Mouse (Mus musculus) midbrain, embryonic 16.5 days (tissue): ENCODE results near the gene Ccdc28a. TPM values are rescaled to one million over a fixed set of nuclear protein-coding genes. Genes with fewer than 3 reads are reported as not detected.

Source experiments
- ATAC-seq: fragments of 200-750 bp; cut with Nextera tagmentation; 2 replicates; pipeline ENCODE4 v1.8.0; 2017; ENCODE audit warnings: moderate TSS enrichment
- H3K27ac ChIP-seq: fragments of 300-500 bp; sonication (generic); 2 replicates; pipeline ENCODE4 v1.5.1; 2014; ENCODE audit warnings: mild to moderate bottlenecking, low read length, mixed read lengths
- H3K27me3 ChIP-seq: fragments of 300-500 bp; sonication (generic); 2 replicates; pipeline ENCODE4 v1.6.1; 2014; ENCODE audit warnings: low read depth, low read length, mixed read lengths; ENCODE audit not compliant: control insufficient read depth, insufficient read depth
- H3K36me3 ChIP-seq: fragments of 300-500 bp; sonication (generic); 2 replicates; pipeline ENCODE4 v1.6.1; 2014; ENCODE audit warnings: mild to moderate bottlenecking, low read length, moderate library complexity, mixed read lengths; ENCODE audit not compliant: control insufficient read depth, insufficient read depth
- H3K4me1 ChIP-seq: fragments of 300-500 bp; sonication (generic); 2 replicates; pipeline ENCODE4 v1.6.1; 2014; ENCODE audit warnings: mild to moderate bottlenecking, low read length, mixed read lengths; ENCODE audit not compliant: control insufficient read depth, insufficient read depth
- H3K4me2 ChIP-seq: fragments of 300-500 bp; sonication (generic); 2 replicates; pipeline ENCODE4 v1.6.1; 2014; ENCODE audit warnings: mild to moderate bottlenecking, low read length, mixed read lengths
- H3K4me3 ChIP-seq: fragments of 300-500 bp; sonication (generic); 2 replicates; pipeline ENCODE4 v1.5.1; 2014; ENCODE audit warnings: low read depth, mild to moderate bottlenecking, low read length, moderate library complexity, mixed read lengths
- H3K9ac ChIP-seq: fragments of 300-500 bp; sonication (generic); 2 replicates; pipeline ENCODE4 v1.6.1; 2014; ENCODE audit warnings: low read depth, low read length, mixed read lengths
- H3K9me3 ChIP-seq: fragments of 300-500 bp; sonication (generic); replicated peaks from 2 replicates; pipeline ENCODE4 v1.6.1; 2014; ENCODE audit warnings: mild to moderate bottlenecking, low read length, mixed read lengths; ENCODE audit not compliant: control insufficient read depth, poor library complexity, severe bottlenecking
- WGBS: fragments of 180-500 bp; shearing (Covaris S2); extraction: QIAGEN DNeasy Blood & Tissue Kit; methylation state at CpG from one replicate; pipeline ENCODE4 v1.1.7; 2014; 5-methylcytosine and 5-hydroxymethylcytosine counted together
- polyA plus RNA-seq: library from polyadenylated mRNA; unstranded; fragments of >200 nt; fragmentation: Nextera tagmentation; extraction: Ambion mirVana; gene quantifications from 2 replicates; pipeline ENCODE4 v1.2.1, GENCODE M21; 2015

The Ccdc28a gene
- polyA plus RNA-seq, 1 experiment from 2014 or later = 7.3 TPM

DNA sequence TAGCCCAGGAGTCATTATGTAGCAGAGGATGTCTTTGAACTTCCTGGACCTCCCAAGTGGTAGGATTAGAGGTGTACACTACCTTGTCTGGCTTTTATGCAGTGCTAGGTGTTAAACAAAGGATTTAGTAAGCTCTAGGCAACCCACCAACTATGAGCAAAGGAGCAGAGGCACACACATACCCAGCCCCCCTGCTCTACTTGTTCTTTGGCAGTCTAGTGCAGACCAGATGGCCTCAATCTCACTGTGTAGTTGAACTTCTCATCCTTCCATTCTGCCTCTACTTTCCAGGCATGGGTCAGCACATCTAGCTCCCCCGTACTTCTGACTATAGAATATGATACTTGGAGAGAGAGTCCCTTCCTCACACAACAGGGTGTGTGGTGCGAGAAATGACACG is 10.4 kb downstream of the Ccdc28a start:
- Histone ChIP-seq H3K27ac (no peak overlapping the region), H3K4me3 (no peak overlapping the region), H3K4me2 (no peak overlapping the region), H3K4me1 (no peaks in the 10 kb centered on the region), H3K36me3 (no peaks in the 10 kb centered on the region), H3K27me3 (no peaks in the 10 kb centered on the region), H3K9me3 (no peaks in the 10 kb centered on the region), H3K9ac (no peak overlapping the region)
- 96% methylated on average over 3 of the region's 3 CpGs for WGBS
- ATAC-seq = no peak

DNA sequence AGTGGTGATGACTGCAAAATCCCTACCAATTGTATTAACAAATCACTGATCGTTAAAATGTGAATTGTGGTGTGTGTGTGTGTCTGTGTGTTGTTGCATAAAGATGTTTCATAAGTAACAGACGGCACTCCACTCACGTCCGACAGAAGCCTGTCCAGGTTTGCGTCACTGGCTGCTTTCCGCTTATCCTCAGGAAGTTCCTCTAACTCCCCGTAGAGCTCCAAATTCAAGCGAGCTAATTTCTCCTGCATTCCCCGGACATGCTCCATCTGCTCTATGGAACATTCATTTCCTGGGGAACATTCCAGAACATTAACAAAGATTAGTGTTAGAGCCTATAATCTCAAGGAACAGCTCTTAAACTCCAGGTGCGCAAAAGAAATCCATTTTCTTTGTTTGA is 15.4 kb downstream of the Ccdc28a start:
- Histone ChIP-seq H3K36me3 (no peaks in the 10 kb centered on the region), H3K4me3 (no peak overlapping the region), H3K27ac (no peak overlapping the region), H3K27me3 (no peaks in the 10 kb centered on the region), H3K9ac (no peak overlapping the region), H3K4me1 (no peaks in the 10 kb centered on the region), H3K9me3 (no peaks in the 10 kb centered on the region), H3K4me2 (no peak overlapping the region)
- 92% methylated on average over 10 of the region's 10 CpGs for WGBS
- ATAC-seq = no peak

DNA sequence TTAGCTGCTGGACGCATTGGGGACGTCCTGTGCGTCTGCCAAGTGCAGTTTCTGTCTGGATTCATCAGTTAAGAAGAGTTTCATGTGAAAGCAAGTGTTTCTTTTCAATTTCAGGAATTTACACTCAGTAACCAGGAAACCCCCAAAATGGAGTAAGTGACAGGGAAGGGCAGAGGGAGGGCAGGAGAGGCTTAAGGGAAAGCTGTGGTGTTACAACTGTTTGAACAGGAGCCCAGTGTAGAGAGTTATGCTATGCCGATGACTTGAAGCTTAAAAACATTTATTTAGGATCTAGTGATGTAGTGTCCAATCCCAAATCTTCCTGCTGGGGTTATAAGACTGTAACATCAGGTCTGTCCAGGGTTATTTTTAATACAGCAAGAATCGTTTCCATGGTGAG is 20.7 kb downstream of the Ccdc28a start:
- Histone ChIP-seq H3K27ac (no peak overlapping the region), H3K4me3 (no peak overlapping the region), H3K27me3 (no peaks in the 10 kb centered on the region), H3K4me1 (no peaks in the 10 kb centered on the region), H3K9ac (no peak overlapping the region), H3K4me2 (no peak overlapping the region), H3K9me3 (no peaks in the 10 kb centered on the region), H3K36me3 (no peaks in the 10 kb centered on the region; the same call in 1 of the 2 replicates)
- ATAC-seq = no peak
- whole genome bisulfite sequencing = 80% methylated on average over 5 of the region's 5 CpGs

DNA sequence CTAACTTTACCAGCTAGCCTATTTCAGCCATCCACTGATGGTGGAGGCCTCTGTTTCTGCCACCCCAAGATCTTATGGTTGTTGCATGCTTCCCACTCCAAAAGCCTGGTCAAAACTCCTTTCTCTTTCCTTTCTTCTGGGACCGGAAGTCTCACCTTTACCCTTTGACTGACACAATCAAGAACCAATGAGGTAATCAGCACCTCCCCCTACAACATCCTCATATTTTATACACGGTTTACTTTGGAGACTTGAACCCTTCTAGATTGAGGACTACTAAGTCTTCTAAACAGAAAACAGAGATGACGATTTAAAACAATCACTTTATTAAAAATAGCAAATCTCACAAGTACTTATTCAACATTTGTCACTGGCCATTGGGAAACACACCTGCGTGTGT is 21.4 kb downstream of the Ccdc28a start:
- Histone ChIP-seq H3K9me3 (no peaks in the 10 kb centered on the region), H3K36me3 (no peaks in the 10 kb centered on the region; the same call in 1 of the 2 replicates), H3K27me3 (no peaks in the 10 kb centered on the region), H3K4me2 (no peak overlapping the region), H3K27ac (no peak overlapping the region), H3K4me3 (no peak overlapping the region), H3K9ac (no peak overlapping the region), H3K4me1 (no peaks in the 10 kb centered on the region)
- 81% methylated on average over 4 of the region's 4 CpGs for WGBS
- ATAC-seq = no peak

DNA sequence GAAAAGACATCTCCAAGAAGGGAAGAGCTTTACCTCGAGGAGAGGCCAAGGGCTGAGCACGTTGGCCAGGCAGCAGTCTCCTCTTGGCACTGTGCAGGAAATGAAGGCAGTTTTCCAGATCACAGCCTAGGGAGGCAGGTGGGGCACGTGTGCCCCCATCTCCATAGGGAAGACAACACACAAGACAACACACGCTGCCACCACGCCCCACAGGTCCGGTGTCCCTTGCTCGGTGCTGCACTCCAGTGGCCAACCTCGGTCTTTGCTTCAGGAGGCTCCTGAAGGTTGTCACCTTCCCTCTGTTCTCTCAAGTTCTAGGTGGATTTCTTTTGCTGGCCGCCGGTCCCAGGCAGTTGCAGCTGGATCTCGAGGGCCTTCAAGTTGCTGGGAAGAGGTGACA is 24.1 kb downstream of the Ccdc28a start, which contains the start of gene Ect2l:
Gene Ect2l, minus strand, starts transcription at position 165 of the 400 bp plus-strand sequence.
- H3K27me3 ChIP-seq = no peaks in the 10 kb centered on the region
- no peak within 1 kb of the TSS for H3K9ac ChIP-seq
- H3K4me2 ChIP-seq = peak within 1 kb of the TSS; percentile 26; the same call in 1 of the 2 replicates
- H3K4me1 ChIP-seq = no peaks in the 10 kb centered on the region
- WGBS = 14% methylated on average over 11 of the region's 11 CpGs
- no peak within 1 kb of the TSS for H3K4me3 ChIP-seq
- H3K36me3 ChIP-seq = no peaks in the 10 kb centered on the region; the same call in 1 of the 2 replicates
- H3K27ac ChIP-seq = no peak within 1 kb of the TSS
- ATAC-seq = no peak
- H3K9me3 ChIP-seq = no peaks in the 10 kb centered on the region

DNA sequence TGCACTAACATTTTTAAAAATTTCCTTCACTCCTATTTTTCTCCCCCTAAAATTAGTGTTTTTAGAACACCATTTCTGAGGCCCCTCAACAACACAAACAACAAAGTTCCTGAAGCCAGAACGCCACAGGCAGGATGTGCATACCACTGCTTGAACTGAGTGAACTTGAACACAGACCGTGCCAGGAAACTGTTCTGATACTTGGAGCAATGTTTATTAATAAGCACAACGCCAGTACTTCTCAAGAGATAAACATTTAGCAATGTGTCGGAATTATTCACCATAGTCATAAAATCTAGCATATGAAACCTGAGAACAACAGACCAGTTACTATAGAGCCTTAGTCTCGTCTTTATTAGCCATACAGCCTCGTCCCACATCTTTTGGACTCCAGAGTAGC is 24.7 kb downstream of the Ccdc28a start:
- Histone ChIP-seq H3K27ac (no peak overlapping the region), H3K27me3 (no peaks in the 10 kb centered on the region), H3K36me3 (no peaks in the 10 kb centered on the region; the same call in 1 of the 2 replicates), H3K4me1 (no peaks in the 10 kb centered on the region), H3K4me2 (no peak overlapping the region), H3K9ac (no peak overlapping the region), H3K9me3 (no peaks in the 10 kb centered on the region), H3K4me3 (no peak overlapping the region)
- 78% methylated on average over 6 of the region's 6 CpGs for WGBS
- ATAC-seq = no peak

DNA sequence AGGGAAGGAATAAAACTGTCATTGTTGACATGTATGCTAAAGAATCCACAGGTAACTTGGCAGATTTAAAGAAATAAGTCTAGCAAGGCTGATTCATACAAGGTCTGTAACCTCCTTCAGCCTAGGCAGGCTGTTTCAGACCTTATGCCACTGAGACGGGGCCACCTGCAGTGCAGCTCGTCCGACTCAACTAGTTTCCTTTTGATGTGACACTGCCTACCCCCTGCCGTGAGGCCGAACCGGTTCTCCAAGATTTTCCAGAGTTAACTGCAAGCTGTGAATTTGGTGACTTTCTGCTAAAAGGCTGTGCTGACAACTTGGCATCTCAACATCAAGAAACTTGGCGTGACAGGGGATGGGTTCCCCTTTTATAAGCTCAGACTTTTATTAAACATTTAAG is 30.7 kb downstream of the Ccdc28a start:
- H3K4me3 ChIP-seq = no peak overlapping the region
- H3K36me3 ChIP-seq = no peaks in the 10 kb centered on the region
- H3K4me1 ChIP-seq = 0 out of 2 replicates have a peak, but pooled peaks cover 5% of the 10 kb centered on the region
- H3K9ac ChIP-seq = no peak overlapping the region
- H3K9me3 ChIP-seq = no peaks in the 10 kb centered on the region
- H3K27me3 ChIP-seq = no peaks in the 10 kb centered on the region
- no peak overlapping the region for H3K27ac ChIP-seq
- ATAC-seq = no peak
- H3K4me2 ChIP-seq = no peak overlapping the region
- 10% methylated on average over 7 of the region's 7 CpGs for WGBS

DNA sequence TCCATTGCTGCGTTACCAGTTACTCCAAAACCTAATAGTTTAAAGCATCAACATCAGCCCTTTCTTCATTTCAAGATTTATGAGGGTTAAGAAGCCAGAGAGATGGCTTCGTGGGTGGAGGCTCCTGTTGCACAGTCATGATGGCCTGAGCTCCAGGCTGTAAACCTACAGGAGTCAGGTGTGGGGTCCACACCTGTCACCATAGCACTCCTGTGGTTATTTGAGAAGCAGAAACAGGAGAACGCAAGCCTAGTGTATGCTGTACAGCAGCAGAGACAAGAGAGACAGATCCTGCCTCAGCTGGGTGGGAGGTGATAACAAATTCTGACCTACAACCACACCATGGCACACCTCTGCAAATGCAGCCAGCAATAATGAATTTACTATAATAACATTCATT is 32.4 kb downstream of the Ccdc28a start:
- H3K9ac ChIP-seq = no peak overlapping the region

DNA sequence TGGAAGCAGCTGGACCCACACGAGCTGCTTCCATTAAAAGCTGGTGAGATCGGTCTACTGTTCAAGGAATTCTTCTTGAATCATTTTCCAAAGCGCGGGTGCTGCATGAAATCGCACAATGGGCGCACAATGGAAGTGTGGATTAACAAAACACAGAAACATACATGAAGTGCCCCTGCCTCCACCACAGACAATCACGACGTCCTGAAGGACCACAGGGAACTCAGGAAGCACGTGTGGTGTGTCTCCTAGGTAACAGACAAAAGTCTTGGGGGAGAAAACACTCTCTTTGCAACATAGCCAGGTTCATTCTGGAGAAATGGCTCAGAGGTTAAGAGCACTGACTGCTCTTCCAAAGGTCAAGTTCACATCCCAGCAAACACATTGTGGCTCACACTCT is 34.1 kb downstream of the Ccdc28a start:
- WGBS = 49% methylated on average over 9 of the region's 9 CpGs

More for the DNA sequence above, 32.4 kb downstream of the Ccdc28a start:
- WGBS = 92% methylated on average over 3 of the region's 3 CpGs
- no peak for ATAC-seq
- no peak overlapping the region for H3K27ac ChIP-seq
- H3K4me1 ChIP-seq = 0 out of 2 replicates have a peak, but pooled peaks cover 5% of the 10 kb centered on the region
- H3K27me3 ChIP-seq = no peaks in the 10 kb centered on the region
- no peaks in the 10 kb centered on the region for H3K36me3 ChIP-seq
- no peak overlapping the region for H3K4me3 ChIP-seq
- no peaks in the 10 kb centered on the region for H3K9me3 ChIP-seq
- H3K4me2 ChIP-seq = no peak overlapping the region

More for the DNA sequence above, 34.1 kb downstream of the Ccdc28a start:
- Histone ChIP-seq H3K36me3 (no peaks in the 10 kb centered on the region), H3K4me2 (no peak overlapping the region), H3K9me3 (no peaks in the 10 kb centered on the region), H3K4me1 (0 out of 2 replicates have a peak, but pooled peaks cover 5% of the 10 kb centered on the region), H3K9ac (no peak overlapping the region), H3K27ac (no peak overlapping the region), H3K4me3 (no peak overlapping the region), H3K27me3 (no peaks in the 10 kb centered on the region)
- 0 out of 2 replicates have a peak, but pooled peaks have one; percentile 15 for ATAC-seq
